ENCODE assay signal across 11 mouse cellular contexts in genomic region chr7:72738324-72738944, GRCm38 (mm10).
DNase-seq lines count a peak whose midpoint lies in the region; ATAC-seq and TF ChIP-seq lines count a peak whose summit lies in the region.
"Had no signal": no experiment of that assay in that cellular context is flagged by ENCODE, and none has a peak within 500 bp of the region (broad histone marks: within the 10 kb centered on the region; RNA-seq: fewer than 3 reads in every experiment).

No protein-coding gene starts in this region.

- no peaks in the 10 kb centered on the region for H3K27me3 ChIP-seq in forebrain, embryonic 15.5 days
- H3K27me3 ChIP-seq in limb, embryonic 14.5 days (ENCODE audit: control insufficient read depth, insufficient read depth, low read length), result no peaks in the 10 kb centered on the region
- H3K27me3 ChIP-seq in neural tube, embryonic 13.5 days, result no peaks in the 10 kb centered on the region
- H3K27me3 ChIP-seq: liver, embryonic 15.5 days had no signal

- peak; percentile 55 for DNase-seq in embryo, embryonic 11 days
- peak; percentile 54 for DNase-seq in limb, embryonic 14.5 days (ENCODE audit: low spot score)
- DNase-seq in spleen, postnatal 4 days (ENCODE audit: low spot score in 2 of 2), result no peak
- DNase-seq in thymus, postnatal 0 days (ENCODE audit: low spot score), result no peak
- DNase-seq in adrenal gland, postnatal 10 days, result no peak
- DNase-seq: gastrocnemius, postnatal 10 days; kidney, adult 8-10 months had no signal

- WGBS in forebrain, embryonic 15.5 days, result 47% methylated on average over 13 of the region's 13 CpGs
- 26% methylated on average over 13 of the region's 13 CpGs for WGBS in limb, embryonic 14.5 days
- WGBS in neural tube, embryonic 13.5 days, result 17% methylated on average over 13 of the region's 13 CpGs

- no peak overlapping the region for H3K4me3 ChIP-seq in forebrain, embryonic 15.5 days
- H3K4me3 ChIP-seq in limb, embryonic 14.5 days (replicated peaks; ENCODE audit: low read length), result no peak overlapping the region
- no peak overlapping the region for H3K4me3 ChIP-seq in neural tube, embryonic 13.5 days
- H3K4me3 ChIP-seq: liver, embryonic 15.5 days had no signal

- no peaks in the 10 kb centered on the region for H3K9me3 ChIP-seq in forebrain, embryonic 15.5 days
- no peaks in the 10 kb centered on the region for H3K9me3 ChIP-seq in limb, embryonic 14.5 days (ENCODE audit: control insufficient read depth, low read length)
- no peaks in the 10 kb centered on the region for H3K9me3 ChIP-seq in neural tube, embryonic 13.5 days
- H3K9me3 ChIP-seq: liver, embryonic 15.5 days had no signal

- TF ChIP-seq POLR2A in limb, embryonic 14.5 days (IDR thresholded peaks at IDR 0.05; ENCODE audit: borderline replicate concordance, extremely low read depth, insufficient read depth, insufficient read length), result no peak

- H3K36me3 ChIP-seq in forebrain, embryonic 15.5 days, result no peaks in the 10 kb centered on the region
- no peaks in the 10 kb centered on the region for H3K36me3 ChIP-seq in limb, embryonic 14.5 days (ENCODE audit: control insufficient read depth, insufficient read depth, low read length)
- no peaks in the 10 kb centered on the region for H3K36me3 ChIP-seq in neural tube, embryonic 13.5 days
- H3K36me3 ChIP-seq: liver, embryonic 15.5 days had no signal

- H3K27ac ChIP-seq in forebrain, embryonic 15.5 days (replicated peaks), result 0 out of 2 replicates have a peak overlapping the region, but pooled peaks have one; percentile 31
- no peak overlapping the region for H3K27ac ChIP-seq in limb, embryonic 14.5 days (replicated peaks; ENCODE audit: low read depth, low read length)
- H3K27ac ChIP-seq in neural tube, embryonic 13.5 days (replicated peaks), result peak overlapping the region; percentile 59
- H3K27ac ChIP-seq: liver, embryonic 15.5 days had no signal

- ATAC-seq in forebrain, embryonic 15.5 days (replicated peaks), result peak; percentile 60; the same call in 1 of the 2 replicates
- ATAC-seq in limb, embryonic 14.5 days (ENCODE audit: low FRiP score, low read depth), result peak; percentile 87
- ATAC-seq in neural tube, embryonic 13.5 days (ENCODE audit: low read depth), result peak; percentile 92
- ATAC-seq: activated CD4-positive, CD25-positive, alpha-beta regulatory T cell, adult 4 months had no signal

- no peak overlapping the region for H3K9ac ChIP-seq in forebrain, embryonic 15.5 days (replicated peaks)
- H3K9ac ChIP-seq in limb, embryonic 14.5 days (ENCODE audit: low read depth, low read length, severe bottlenecking), result no peak overlapping the region
- 0 out of 2 replicates have a peak overlapping the region, but pooled peaks have one; percentile 17 for H3K9ac ChIP-seq in neural tube, embryonic 13.5 days
- H3K9ac ChIP-seq: liver, embryonic 15.5 days had no signal

- H3K4me2 ChIP-seq in forebrain, embryonic 15.5 days (replicated peaks), result no peak overlapping the region
- no peak overlapping the region for H3K4me2 ChIP-seq in limb, embryonic 14.5 days (replicated peaks; ENCODE audit: low read depth, low read length, severe bottlenecking)
- H3K4me2 ChIP-seq in neural tube, embryonic 13.5 days, result no peak overlapping the region
- H3K4me2 ChIP-seq: liver, embryonic 15.5 days had no signal

- peaks cover 10% of the 10 kb centered on the region for H3K4me1 ChIP-seq in forebrain, embryonic 15.5 days
- H3K4me1 ChIP-seq in limb, embryonic 14.5 days (ENCODE audit: control insufficient read depth, insufficient read depth, low read length), result peaks cover 12% of the 10 kb centered on the region; the same call in 1 of the 2 replicates
- H3K4me1 ChIP-seq in neural tube, embryonic 13.5 days (replicated peaks), result peaks cover 29% of the 10 kb centered on the region
- H3K4me1 ChIP-seq: liver, embryonic 15.5 days had no signal

Comparison
In these comparisons a context has a peak if more than half of its experiments do, and no peak if none do; other contexts are left out.
1. DNase-seq: peak in embryo, embryonic 11 days (single experiment) and limb, embryonic 14.5 days (single experiment); none in spleen, postnatal 4 days (0 of 2), thymus, postnatal 0 days (single experiment) and adrenal gland, postnatal 10 days (single experiment).
2. Peak in every context shown above with its lines, with median percentiles within 50 percentile points of each other: ATAC-seq.